Mouse (Mus musculus) E14TG2a.4 (cell line): Measurements from ENCODE around the gene Tnfaip2.

ENCODE experiments used
- CTCF ChIP-seq: conservative IDR thresholded peaks from 2 replicates; pipeline ENCODE4 v1.5.1; 2014; ENCODE audit warnings: low read length
- NANOG ChIP-seq: IDR thresholded peaks from 2 replicates; pipeline ENCODE4 v1.6.1; 2014; ENCODE audit warnings: borderline replicate concordance, low read length, mixed read lengths

DNA sequence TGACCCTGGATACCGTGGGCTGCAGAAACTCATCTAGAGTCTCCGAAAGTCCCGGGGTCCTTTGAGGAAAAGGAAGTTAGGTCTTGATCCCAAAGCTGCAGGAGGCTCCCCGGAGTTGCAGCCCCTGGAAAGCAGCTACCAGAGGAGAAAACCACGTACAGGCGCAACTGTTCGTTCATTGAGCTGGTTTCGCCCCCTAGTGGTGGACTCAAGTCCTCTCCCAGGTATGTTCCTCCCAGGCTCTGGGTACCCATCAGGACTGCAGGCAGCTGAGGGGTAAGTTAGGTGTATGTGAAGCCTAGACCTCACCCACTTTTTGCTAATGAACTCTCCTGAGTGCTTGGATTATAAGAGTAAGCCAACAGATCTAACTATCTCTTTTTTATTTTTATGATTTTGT lies 27.2 kb downstream of the Tnfaip2 start:
- TF ChIP-seq CTCF = peak; percentile 78
- no peak for TF ChIP-seq NANOG
